Mouse (Mus musculus) G1E (cell line): ENCODE results near the gene Vmn1r49. TPM values are rescaled to one million over a fixed set of nuclear protein-coding genes. Genes with fewer than 3 reads are reported as not detected.
"Not testable (repeated sequence)": the region's sequence is repeated elsewhere in the genome, so short reads cannot be mapped to it uniquely, and the experiment has no call there.

Experiments used
- ATAC-seq: 2 replicates; pipeline ENCODE4 v1.8.0; 2016; ENCODE audit warnings: mild to moderate bottlenecking; ENCODE audit not compliant: insufficient number of reproducible peaks, poor library complexity, low FRiP score, severe bottlenecking; ENCODE audit errors: extremely low read depth
- DNase-seq: peaks from one replicate; pipeline ENCODE4 v3.0.0; 2012; ENCODE audit warnings: low spot score
- H3K27me3 ChIP-seq: 2 replicates; pipeline ENCODE4 v1.6.1; 2012; ENCODE audit warnings: mild to moderate bottlenecking, low read length, inconsistent platforms; ENCODE audit not compliant: insufficient read depth
- H3K36me3 ChIP-seq: replicated peaks from 2 replicates; pipeline ENCODE3; 2012; ENCODE audit warnings: mild to moderate bottlenecking, inconsistent platforms
- H3K4me1 ChIP-seq: 2 replicates; pipeline ENCODE4 v1.6.1; 2012; ENCODE audit warnings: low read depth, low read length, inconsistent platforms, mixed read lengths; ENCODE audit not compliant: insufficient read depth
- H3K4me3 ChIP-seq: 2 replicates; pipeline ENCODE4 v1.5.1; 2012; ENCODE audit warnings: low read depth, mild to moderate bottlenecking, inconsistent platforms, low read length, moderate library complexity, mixed read lengths
- H3K9me3 ChIP-seq: replicated peaks from 2 replicates; pipeline ENCODE4 v1.6.1; 2012; ENCODE audit warnings: inconsistent platforms
- CTCF ChIP-seq: IDR thresholded peaks from 2 replicates; pipeline ENCODE4 v1.5.1; 2012; ENCODE audit warnings: low read depth, low read length, inconsistent platforms, mixed read lengths
- GATA1 ChIP-seq: IDR thresholded peaks from 2 replicates; pipeline ENCODE4 v1.6.1; 2012; ENCODE audit warnings: borderline replicate concordance, low read length, inconsistent platforms, mixed read lengths
- GATA2 ChIP-seq: IDR thresholded peaks from 2 replicates; pipeline ENCODE4 v1.6.1; 2012; ENCODE audit warnings: low read depth, low read length, inconsistent platforms, borderline replicate concordance
- POLR2AphosphoS5 ChIP-seq: IDR thresholded peaks from 2 replicates; pipeline ENCODE4 v1.6.1; 2012; ENCODE audit warnings: low read depth, low read length, inconsistent platforms; ENCODE audit not compliant: insufficient replicate concordance
- TAL1 ChIP-seq: conservative IDR thresholded peaks from 2 replicates; pipeline ENCODE4 v1.6.1; 2012; ENCODE audit warnings: low read depth, low read length, inconsistent platforms, mixed read lengths
- polyA plus RNA-seq: library from polyadenylated mRNA; stranded (reverse); fragments of >175 nt; gene quantifications from 2 replicates; pipeline ENCODE4 v1.2.3, GENCODE M21; 2012
- total RNA-seq, 2 experiments: library from RNA; stranded (forward) in 1 of 2; stranded (reverse) in 1 of 2; fragments of 200-1000 nt in 1 of 2; fragments of >200 nt in 1 of 2; fragmentation: Nextera tagmentation in 1 of 2; gene quantifications; 2 replicates each; pipeline ENCODE4 v1.2.3; 2014 to 2017

Vmn1r49 gene
- total RNA-seq (2014; fragmentation: Nextera tagmentation), result not detected in 2 replicates
- 0.16 and 0.17 TPM in 2 replicates for total RNA-seq (2017)
- polyA plus RNA-seq, result not detected in 2 replicates

- DNase-seq (no peak), ATAC-seq (no peak)
- H3K9me3 ChIP-seq, result no peaks in the 10 kb centered on the region
- H3K27me3 ChIP-seq, result no peaks in the 10 kb centered on the region
- H3K4me1 ChIP-seq, result no peaks in the 10 kb centered on the region
- TF ChIP-seq GATA1, result no peak
- TF ChIP-seq GATA2, result no peak
- TF ChIP-seq CTCF, result no peak
- TF ChIP-seq TAL1, result no peak
- no peak for TF ChIP-seq POLR2AphosphoS5
- no peak within 1 kb of the TSS for H3K4me3 ChIP-seq
- no peaks in the 10 kb centered on the region for H3K36me3 ChIP-seq
Measured at GRCm38 (mm10) chr6:90078406-90078805, at the start of gene Vmn1r49. Vmn1r49 (minus strand) TSS chr6:90078506.

GRCm38 (mm10) chr6:90122296-90122695 lies 44.0 kb upstream of the Vmn1r49 start, which contains the start of gene Vmn1r51:
Vmn1r51 (plus strand) TSS chr6:90122596.
- DNase-seq, H3K36me3 ChIP-seq, H3K27me3 ChIP-seq, ATAC-seq, H3K9me3 ChIP-seq, H3K4me1 ChIP-seq, H3K4me3 ChIP-seq: not testable (repeated sequence)

DNA sequence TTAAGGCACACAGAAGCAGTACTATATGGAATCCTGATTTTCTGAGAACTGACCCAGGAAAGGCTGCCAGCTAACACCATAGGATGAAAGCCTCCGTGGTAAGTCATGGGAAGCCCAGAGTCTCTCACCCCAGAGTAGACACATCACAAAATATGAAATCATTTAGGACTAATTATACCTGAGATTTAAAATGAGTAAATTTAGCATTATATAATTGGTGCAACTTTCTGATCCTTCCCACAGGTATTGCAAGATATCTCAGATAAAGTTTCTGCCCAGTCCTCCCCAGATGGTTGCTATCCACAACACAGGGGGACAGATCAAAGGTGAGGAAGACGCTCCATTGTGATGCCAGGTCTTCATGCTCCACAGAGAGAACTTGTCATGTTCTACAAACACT lies 22.8 kb upstream of the Vmn1r49 start, which contains the start of gene Vmn1r50:
Gene Vmn1r50 (plus strand): TSS at position 301 of the 400 bp plus-strand sequence.
- ATAC-seq (no peak), DNase-seq (no peak)
- Histone ChIP-seq H3K4me3 (no peak within 1 kb of the TSS), H3K27me3 (no peaks in the 10 kb centered on the region), H3K36me3 (no peaks in the 10 kb centered on the region), H3K9me3 (no peaks in the 10 kb centered on the region), H3K4me1 (no peaks in the 10 kb centered on the region)
- TF ChIP-seq POLR2AphosphoS5 (no peak), GATA2 (no peak), TAL1 (no peak), CTCF (no peak), GATA1 (no peak)

- Histone ChIP-seq H3K9me3 (no peaks in the 10 kb centered on the region), H3K4me3 (no peak overlapping the region), H3K36me3 (no peaks in the 10 kb centered on the region), H3K27me3 (no peaks in the 10 kb centered on the region), H3K4me1 (no peaks in the 10 kb centered on the region)
- no peak for TF ChIP-seq TAL1
- TF ChIP-seq CTCF, result no peak
- TF ChIP-seq POLR2AphosphoS5, result no peak
- no peak for TF ChIP-seq GATA2
- no peak for TF ChIP-seq GATA1
- ATAC-seq (no peak), DNase-seq (no peak)
Measured at GRCm38 (mm10) chr6:90100566-90100965, 22.3 kb upstream of the Vmn1r49 start.

GRCm38 (mm10) chr6:90036741-90037140 lies 41.6 kb downstream of the Vmn1r49 start, which contains the start of gene Vmn1r48:
Vmn1r48 (minus strand) TSS chr6:90036841.
- H3K4me3 ChIP-seq, H3K9me3 ChIP-seq, ATAC-seq, H3K4me1 ChIP-seq, H3K36me3 ChIP-seq, H3K27me3 ChIP-seq, DNase-seq: not testable (repeated sequence)

Other genes with a start within 250 kb of the Vmn1r49 start
- not detected in 2 replicates for gene Vmn1r42, start 202.1 kb downstream of the Vmn1r49 start, total RNA-seq (2014; fragmentation: Nextera tagmentation)
- gene Vmn1r42, start 202.1 kb downstream of the Vmn1r49 start, total RNA-seq (2017), result 0.11 and 0.12 TPM in 2 replicates
- gene Vmn1r42, start 202.1 kb downstream of the Vmn1r49 start, polyA plus RNA-seq, result not detected in 2 replicates
- not detected in 2 replicates for gene Vmn1r43, start 202.1 kb downstream of the Vmn1r49 start, total RNA-seq (2014; fragmentation: Nextera tagmentation)
- gene Vmn1r43, start 202.1 kb downstream of the Vmn1r49 start, total RNA-seq (2017), result 0.05 and 0.17 TPM in 2 replicates
- gene Vmn1r43, start 202.1 kb downstream of the Vmn1r49 start, polyA plus RNA-seq, result not detected in 2 replicates
- not detected in 2 replicates for gene Vmn1r44, start 194.8 kb downstream of the Vmn1r49 start, total RNA-seq (2014; fragmentation: Nextera tagmentation)
- 0.27 and 0.29 TPM in 2 replicates for gene Vmn1r44, start 194.8 kb downstream of the Vmn1r49 start, total RNA-seq (2017)
- gene Vmn1r44, start 194.8 kb downstream of the Vmn1r49 start, polyA plus RNA-seq, result not detected in 2 replicates
- gene Vmn1r45, start 137.9 kb downstream of the Vmn1r49 start, total RNA-seq (2014; fragmentation: Nextera tagmentation), result not detected in 2 replicates
- 0.06 and 0.11 TPM in 2 replicates for gene Vmn1r45, start 137.9 kb downstream of the Vmn1r49 start, total RNA-seq (2017)
- not detected in 2 replicates for gene Vmn1r45, start 137.9 kb downstream of the Vmn1r49 start, polyA plus RNA-seq
- gene Vmn1r46, start 109.2 kb downstream of the Vmn1r49 start, total RNA-seq (2014; fragmentation: Nextera tagmentation), result not detected in 2 replicates
- gene Vmn1r46, start 109.2 kb downstream of the Vmn1r49 start, total RNA-seq (2017), result 0.11 and 0.12 TPM in 2 replicates
- gene Vmn1r46, start 109.2 kb downstream of the Vmn1r49 start, polyA plus RNA-seq, result not detected in 2 replicates
- not detected in 2 replicates for gene Vmn1r47, start 62.4 kb downstream of the Vmn1r49 start, total RNA-seq (2014; fragmentation: Nextera tagmentation)
- gene Vmn1r47, start 62.4 kb downstream of the Vmn1r49 start, total RNA-seq (2017), result 0.16 and 0.17 TPM in 2 replicates
- gene Vmn1r47, start 62.4 kb downstream of the Vmn1r49 start, polyA plus RNA-seq, result not detected in 2 replicates
- not detected in 2 replicates for gene Vmn1r48, start 41.7 kb downstream of the Vmn1r49 start, total RNA-seq (2014; fragmentation: Nextera tagmentation)
- gene Vmn1r48, start 41.7 kb downstream of the Vmn1r49 start, total RNA-seq (2017), result not detected in 2 replicates
- gene Vmn1r48, start 41.7 kb downstream of the Vmn1r49 start, polyA plus RNA-seq, result not detected in 2 replicates
- gene Vmn1r50, start 22.9 kb upstream of the Vmn1r49 start, total RNA-seq (2014; fragmentation: Nextera tagmentation), result not detected in 2 replicates
- gene Vmn1r50, start 22.9 kb upstream of the Vmn1r49 start, total RNA-seq (2017), result 0.27 TPM in 1 of 2 replicates, not detected in the other
- gene Vmn1r50, start 22.9 kb upstream of the Vmn1r49 start, polyA plus RNA-seq, result not detected in 2 replicates
- gene Vmn1r51, start 44.1 kb upstream of the Vmn1r49 start, total RNA-seq (2014; fragmentation: Nextera tagmentation), result not detected in 2 replicates
- gene Vmn1r51, start 44.1 kb upstream of the Vmn1r49 start, total RNA-seq (2017), result 0.11 and 0.17 TPM in 2 replicates
- not detected in 2 replicates for gene Vmn1r51, start 44.1 kb upstream of the Vmn1r49 start, polyA plus RNA-seq
- not detected in 2 replicates for gene Vmn1r52, start 96.3 kb upstream of the Vmn1r49 start, total RNA-seq (2014; fragmentation: Nextera tagmentation)
- 0.11 TPM in 1 of 2 replicates, not detected in the other for gene Vmn1r52, start 96.3 kb upstream of the Vmn1r49 start, total RNA-seq (2017)
- gene Vmn1r52, start 96.3 kb upstream of the Vmn1r49 start, polyA plus RNA-seq, result not detected in 2 replicates
- not detected in 2 replicates for gene V1ra8, start 124.3 kb upstream of the Vmn1r49 start, total RNA-seq (2014; fragmentation: Nextera tagmentation)
- 0.27 TPM in 1 of 2 replicates, not detected in the other for gene V1ra8, start 124.3 kb upstream of the Vmn1r49 start, total RNA-seq (2017)
- not detected in 2 replicates for gene V1ra8, start 124.3 kb upstream of the Vmn1r49 start, polyA plus RNA-seq
- gene Vmn1r53, start 145.9 kb upstream of the Vmn1r49 start, total RNA-seq (2014; fragmentation: Nextera tagmentation), result not detected in 2 replicates
- 0.16 and 0.52 TPM in 2 replicates for gene Vmn1r53, start 145.9 kb upstream of the Vmn1r49 start, total RNA-seq (2017)
- gene Vmn1r53, start 145.9 kb upstream of the Vmn1r49 start, polyA plus RNA-seq, result not detected in 2 replicates
- gene Vmn1r54, start 167.8 kb upstream of the Vmn1r49 start, total RNA-seq (2014; fragmentation: Nextera tagmentation), result not detected in 2 replicates
- 0.16 and 0.23 TPM in 2 replicates for gene Vmn1r54, start 167.8 kb upstream of the Vmn1r49 start, total RNA-seq (2017)
- not detected in 2 replicates for gene Vmn1r54, start 167.8 kb upstream of the Vmn1r49 start, polyA plus RNA-seq
- not detected in 2 replicates for gene BC048671, start 222.7 kb upstream of the Vmn1r49 start, total RNA-seq (2014; fragmentation: Nextera tagmentation)
- not detected in 2 replicates for gene BC048671, start 222.7 kb upstream of the Vmn1r49 start, total RNA-seq (2017)
- gene BC048671, start 222.7 kb upstream of the Vmn1r49 start, polyA plus RNA-seq, result not detected in 2 replicates
- not detected in 2 replicates for gene Chst13, start 246.7 kb upstream of the Vmn1r49 start, total RNA-seq (2014; fragmentation: Nextera tagmentation)
- gene Chst13, start 246.7 kb upstream of the Vmn1r49 start, total RNA-seq (2017), result 0.11 TPM in 1 of 2 replicates, not detected in the other
- 0.03 TPM in 1 of 2 replicates, not detected in the other for gene Chst13, start 246.7 kb upstream of the Vmn1r49 start, polyA plus RNA-seq